Mouse (Mus musculus) kidney, embryonic 16.5 days (tissue): Measurements from ENCODE around the gene Coq9. TPM values are rescaled to one million over a fixed set of nuclear protein-coding genes. Genes with fewer than 3 reads are reported as not detected.

Experiments used
- ATAC-seq: fragments of 200-750 bp; cut with Nextera tagmentation; 2 replicates; pipeline ENCODE4 v1.8.0; 2017; ENCODE audit warnings: moderate TSS enrichment; ENCODE audit not compliant: low FRiP score, low TSS enrichment
- H3K27ac ChIP-seq: fragments of 300-500 bp; sonication (generic); 2 replicates; pipeline ENCODE4 v1.5.1; 2014; ENCODE audit warnings: low read length
- H3K27me3 ChIP-seq: fragments of 300-500 bp; sonication (generic); 2 replicates; pipeline ENCODE4 v1.6.1; 2014; ENCODE audit warnings: low read length, control low read depth, mixed read lengths; ENCODE audit not compliant: insufficient read depth
- H3K36me3 ChIP-seq: fragments of 300-500 bp; sonication (generic); 2 replicates; pipeline ENCODE4 v1.6.1; 2014; ENCODE audit warnings: low read length, control low read depth, mixed read lengths; ENCODE audit not compliant: insufficient read depth
- H3K4me1 ChIP-seq: fragments of 300-500 bp; sonication (generic); 2 replicates; pipeline ENCODE4 v1.6.1; 2014; ENCODE audit warnings: low read length, control low read depth, mixed read lengths; ENCODE audit not compliant: insufficient read depth
- H3K4me2 ChIP-seq: fragments of 300-500 bp; sonication (generic); replicated peaks from 2 replicates; pipeline ENCODE4 v1.6.1; 2014; ENCODE audit warnings: low read depth, low read length
- H3K4me3 ChIP-seq: fragments of 300-500 bp; sonication (generic); 2 replicates; pipeline ENCODE4 v1.5.1; 2014; ENCODE audit warnings: mild to moderate bottlenecking, low read length
- H3K9ac ChIP-seq: fragments of 300-500 bp; sonication (generic); replicated peaks from 2 replicates; pipeline ENCODE4 v1.6.1; 2014; ENCODE audit warnings: low read length
- H3K9me3 ChIP-seq: fragments of 300-500 bp; sonication (generic); 2 replicates; pipeline ENCODE4 v1.6.1; 2016; ENCODE audit warnings: low read length, control low read depth
- WGBS: fragments of 180-500 bp; shearing (Covaris S2); extraction: QIAGEN DNeasy Blood & Tissue Kit; methylation state at CpG from one replicate; pipeline ENCODE4 v1.1.7; 2014; 5-methylcytosine and 5-hydroxymethylcytosine counted together
- polyA plus RNA-seq: library from polyadenylated mRNA; unstranded; fragments of >200 nt; fragmentation: Nextera tagmentation; extraction: Ambion mirVana; gene quantifications from 2 replicates; pipeline ENCODE4 v1.2.1, GENCODE M21; 2015

Gene Coq9
- polyA plus RNA-seq, 1 experiment from 2014 or later, result 110 TPM

DNA sequence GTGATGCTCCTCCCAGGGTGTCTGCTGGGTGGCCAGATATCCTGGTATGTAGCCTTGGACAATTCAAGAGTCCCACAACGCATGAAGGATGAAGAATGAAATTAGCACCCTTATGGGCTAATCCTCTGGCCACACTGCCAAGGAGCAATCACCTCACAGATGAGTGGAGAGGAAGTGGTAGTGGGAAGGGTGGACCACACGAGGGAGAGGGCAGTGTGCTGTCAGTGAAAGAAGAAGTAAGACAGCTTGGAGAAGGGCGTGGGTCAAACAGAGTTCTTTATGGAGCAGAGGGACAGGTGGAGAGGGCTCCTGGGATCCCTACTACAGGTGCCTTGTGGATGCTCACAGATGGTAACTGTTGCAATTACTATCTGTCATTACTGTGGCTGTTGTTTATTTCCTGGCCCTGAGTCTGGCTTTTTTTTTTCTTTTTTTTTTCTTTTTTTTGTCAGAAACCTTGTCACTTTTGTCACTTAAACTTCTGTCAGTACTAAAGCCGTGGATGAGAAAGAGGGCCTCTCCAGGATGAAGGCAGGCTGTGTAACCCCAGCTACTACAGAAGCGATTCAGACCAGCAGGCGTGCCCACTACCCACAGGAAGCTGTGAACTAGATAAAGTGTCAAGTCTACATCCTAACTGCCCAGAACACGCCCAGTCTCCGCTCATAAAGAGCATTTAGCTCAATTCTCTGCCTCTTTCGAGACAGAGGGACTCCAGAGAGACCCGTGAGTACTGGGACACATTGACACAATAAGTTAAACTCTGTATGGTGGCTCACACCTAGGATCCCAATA, 33.4 kb upstream of the Coq9 start:
- no peak overlapping the region for H3K4me2 ChIP-seq
- H3K9me3 ChIP-seq, result no peaks in the 10 kb centered on the region
- no peaks in the 10 kb centered on the region for H3K27me3 ChIP-seq
- no peak overlapping the region for H3K4me3 ChIP-seq
- WGBS, result 47% methylated on average over 10 of the region's 10 CpGs
- H3K36me3 ChIP-seq, result no peaks in the 10 kb centered on the region
- no peak overlapping the region for H3K9ac ChIP-seq
- H3K27ac ChIP-seq, result no peak overlapping the region
- H3K4me1 ChIP-seq, result peaks cover 7% of the 10 kb centered on the region
- ATAC-seq, result no peak

DNA sequence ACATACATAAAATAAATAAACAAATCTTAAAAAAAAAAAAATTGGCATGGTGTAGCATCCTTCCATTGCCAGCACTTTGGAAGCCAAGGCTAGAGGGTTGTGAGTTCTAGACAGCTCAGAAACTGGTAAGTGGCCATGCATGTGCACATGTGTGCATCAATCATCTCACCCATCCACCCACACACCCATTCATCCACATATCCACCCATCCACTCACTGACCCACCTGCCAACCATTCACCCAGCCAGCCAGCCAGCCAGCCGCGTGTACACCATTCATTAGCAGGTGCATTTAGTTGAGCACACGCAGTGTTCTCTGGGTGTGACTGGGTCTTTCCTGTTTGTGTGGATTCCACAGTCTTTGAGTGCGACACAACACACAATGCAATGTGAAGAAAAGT, 32.3 kb upstream of the Coq9 start:
- Histone ChIP-seq H3K27ac (no peak overlapping the region), H3K4me1 (peaks cover 7% of the 10 kb centered on the region), H3K9ac (no peak overlapping the region), H3K9me3 (no peaks in the 10 kb centered on the region), H3K4me3 (no peak overlapping the region), H3K27me3 (no peaks in the 10 kb centered on the region), H3K36me3 (no peaks in the 10 kb centered on the region), H3K4me2 (no peak overlapping the region)
- ATAC-seq, result no peak
- 80% methylated on average over 4 of the region's 4 CpGs for WGBS

DNA sequence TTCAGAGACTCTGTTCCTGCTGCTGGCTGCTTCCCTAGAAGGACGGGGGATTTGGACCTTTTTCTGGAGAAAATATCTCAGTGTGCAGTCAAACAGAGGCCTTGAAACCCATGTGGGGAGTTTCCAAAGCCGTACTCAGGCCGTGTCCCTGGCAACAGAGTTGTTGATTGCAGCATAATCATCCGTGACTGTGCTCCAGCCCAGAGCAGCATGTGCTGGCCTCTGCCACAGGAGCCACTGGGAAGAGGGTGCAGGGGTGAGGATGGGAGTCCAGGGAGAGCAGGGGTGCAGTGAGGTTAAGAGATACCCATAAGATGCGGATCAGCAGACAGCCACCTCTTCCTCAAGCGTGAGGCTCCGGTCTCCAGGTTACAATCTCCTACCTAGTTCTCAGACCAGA, 30.6 kb upstream of the Coq9 start:
- no peak overlapping the region for H3K27ac ChIP-seq
- H3K4me2 ChIP-seq, result no peak overlapping the region
- no peak overlapping the region for H3K4me3 ChIP-seq
- H3K4me1 ChIP-seq, result no peaks in the 10 kb centered on the region
- H3K36me3 ChIP-seq, result no peaks in the 10 kb centered on the region
- no peaks in the 10 kb centered on the region for H3K9me3 ChIP-seq
- no peaks in the 10 kb centered on the region for H3K27me3 ChIP-seq
- ATAC-seq, result no peak
- no peak overlapping the region for H3K9ac ChIP-seq
- 39% methylated on average over 7 of the region's 7 CpGs for WGBS

DNA sequence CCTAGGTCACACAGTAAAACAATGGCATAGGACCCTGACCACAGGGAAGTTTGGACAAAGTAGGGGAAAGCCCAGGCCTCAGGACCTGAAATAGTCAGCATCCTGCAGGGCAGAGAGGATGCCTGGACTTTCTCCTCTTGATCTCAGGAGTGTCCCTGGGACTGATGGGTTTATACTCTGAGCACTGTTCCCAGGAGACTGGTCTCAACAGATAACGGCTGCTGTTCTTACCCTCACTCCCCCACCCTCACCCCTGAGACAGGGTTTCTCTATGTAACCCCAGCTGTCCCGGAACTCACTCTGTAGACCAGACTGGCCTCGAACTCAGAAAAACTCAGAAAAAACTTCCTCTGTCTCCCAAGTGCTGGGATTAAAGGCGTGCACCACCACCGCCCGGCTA, 29.7 kb upstream of the Coq9 start:
- ATAC-seq, result no peak
- WGBS, result 72% methylated on average over 6 of the region's 6 CpGs
- Histone ChIP-seq H3K36me3 (no peaks in the 10 kb centered on the region), H3K27me3 (no peaks in the 10 kb centered on the region), H3K9ac (no peak overlapping the region), H3K4me2 (no peak overlapping the region), H3K4me3 (no peak overlapping the region), H3K9me3 (no peaks in the 10 kb centered on the region), H3K4me1 (no peaks in the 10 kb centered on the region), H3K27ac (no peak overlapping the region)

DNA sequence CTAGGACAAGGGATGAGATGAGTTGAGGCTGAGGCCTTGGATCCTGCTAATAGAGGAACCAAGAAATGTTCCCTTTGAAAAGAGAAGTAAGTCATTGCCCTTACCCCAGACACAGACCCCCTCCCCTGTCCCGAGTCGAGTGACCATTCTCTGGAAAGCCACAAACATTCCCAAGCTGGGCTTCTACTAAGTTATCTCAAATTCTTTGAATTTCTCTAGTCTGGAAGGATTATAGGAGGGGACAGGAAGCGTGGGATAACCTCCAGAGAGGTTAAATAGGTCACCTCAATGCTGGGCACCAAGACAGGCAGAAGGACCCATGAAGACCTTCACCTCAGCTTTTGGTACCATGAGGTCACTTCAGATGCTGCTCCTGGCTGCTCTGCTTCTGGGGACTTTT, 28.0 kb upstream of the Coq9 start, which contains the start of gene Ccl17:
Gene Ccl17, plus strand, starts transcription at position 301 of the 400 bp plus-strand sequence.
- Histone ChIP-seq H3K4me1 (no peaks in the 10 kb centered on the region), H3K27ac (no peak within 1 kb of the TSS), H3K36me3 (no peaks in the 10 kb centered on the region), H3K9ac (no peak within 1 kb of the TSS), H3K4me3 (no peak within 1 kb of the TSS), H3K27me3 (no peaks in the 10 kb centered on the region), H3K9me3 (no peaks in the 10 kb centered on the region), H3K4me2 (no peak within 1 kb of the TSS)
- no peak for ATAC-seq
- 63% methylated on average over 3 of the region's 3 CpGs for WGBS

DNA sequence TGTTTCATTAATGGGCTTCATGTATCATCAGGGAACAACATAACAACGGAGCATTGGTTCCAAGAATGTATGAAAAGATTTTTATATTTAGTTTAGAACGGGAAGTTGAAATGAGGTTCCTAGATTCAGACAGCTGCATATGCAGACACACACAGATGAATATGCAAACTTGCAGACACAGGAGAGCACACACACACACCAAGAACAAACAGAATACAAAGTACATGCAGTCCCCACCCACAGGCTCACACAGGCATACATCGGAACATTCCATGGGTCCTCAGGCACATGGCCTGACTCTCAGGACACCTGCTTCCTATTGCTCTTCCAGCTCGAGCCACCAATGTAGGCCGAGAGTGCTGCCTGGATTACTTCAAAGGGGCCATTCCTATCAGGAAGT, 27.3 kb upstream of the Coq9 start:
- no peak overlapping the region for H3K27ac ChIP-seq
- no peaks in the 10 kb centered on the region for H3K9me3 ChIP-seq
- H3K36me3 ChIP-seq, result no peaks in the 10 kb centered on the region
- no peaks in the 10 kb centered on the region for H3K4me1 ChIP-seq
- H3K4me2 ChIP-seq, result no peak overlapping the region
- H3K9ac ChIP-seq, result no peak overlapping the region
- 79% methylated on average over 5 of the region's 5 CpGs for WGBS
- no peak for ATAC-seq
- no peaks in the 10 kb centered on the region for H3K27me3 ChIP-seq
- H3K4me3 ChIP-seq, result no peak overlapping the region

DNA sequence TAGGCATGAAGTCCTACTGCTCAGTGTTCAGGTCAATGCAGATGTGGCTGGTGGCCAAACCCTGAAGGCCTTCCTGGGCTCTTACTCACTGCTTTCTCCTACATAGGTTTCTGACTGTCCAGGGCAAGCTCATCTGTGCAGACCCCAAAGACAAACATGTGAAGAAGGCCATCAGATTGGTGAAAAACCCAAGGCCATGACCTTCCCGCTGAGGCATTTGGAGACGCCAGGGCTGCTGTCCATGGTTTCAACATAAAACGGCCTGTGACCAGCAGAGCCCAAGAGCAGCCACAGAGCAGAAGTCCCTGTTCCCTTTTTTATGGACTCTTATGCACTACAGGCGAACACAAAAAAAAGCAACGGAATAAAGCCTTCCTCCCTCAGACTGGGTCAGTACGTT, 26.5 kb upstream of the Coq9 start:
- H3K4me2 ChIP-seq, result no peak overlapping the region
- no peak for ATAC-seq

DNA sequence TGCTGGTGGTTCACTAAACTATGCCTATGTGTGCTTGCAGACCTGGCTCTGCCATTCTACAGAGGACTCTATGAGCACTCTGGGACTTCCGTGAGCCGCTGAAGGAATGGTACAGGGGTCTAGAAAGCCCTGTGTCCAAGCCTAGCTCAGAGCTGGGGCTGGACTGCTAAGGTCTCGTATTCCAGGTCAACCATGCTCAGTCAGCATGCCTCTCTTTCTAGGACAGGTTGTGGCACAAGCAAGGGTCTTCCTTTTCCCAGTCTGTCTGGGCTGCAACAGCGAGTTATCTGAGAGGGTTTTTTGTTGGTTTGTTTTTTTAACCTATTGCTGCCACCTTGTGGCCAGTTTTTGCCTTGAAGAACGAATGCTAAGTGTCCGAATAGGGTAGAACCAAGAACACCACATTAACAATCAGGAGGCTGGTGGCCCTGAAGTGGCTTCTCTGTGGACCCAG, 25.4 kb upstream of the Coq9 start:
- peak; percentile 53; the same call in 1 of the 2 replicates for ATAC-seq
- WGBS, result 34% methylated on average over 6 of the region's 6 CpGs

More for the DNA sequence above, 26.5 kb upstream of the Coq9 start:
- WGBS, result 59% methylated on average over 6 of the region's 6 CpGs
- Histone ChIP-seq H3K4me3 (no peak overlapping the region), H3K27me3 (no peaks in the 10 kb centered on the region), H3K27ac (no peak overlapping the region), H3K9ac (no peak overlapping the region), H3K4me1 (no peaks in the 10 kb centered on the region), H3K9me3 (no peaks in the 10 kb centered on the region), H3K36me3 (no peaks in the 10 kb centered on the region)

DNA sequence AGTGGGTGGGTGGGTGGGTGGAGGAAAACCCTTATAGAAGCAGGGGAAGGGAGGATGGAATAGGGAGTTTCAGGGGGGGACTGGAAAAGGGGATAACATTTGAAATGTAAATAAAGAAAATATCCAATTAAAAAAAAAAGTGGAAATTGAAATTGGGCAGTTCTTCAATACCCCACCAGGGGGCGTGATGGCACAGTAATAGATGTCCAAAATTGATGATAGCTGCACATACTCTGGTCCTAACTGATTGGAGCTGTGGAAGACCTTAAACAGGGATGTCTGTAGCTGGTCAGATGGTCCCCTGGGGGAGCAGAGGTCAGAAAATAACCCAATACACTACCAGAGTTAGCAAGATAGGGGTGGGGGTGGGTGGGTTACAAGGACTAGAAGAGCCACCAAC, 23.6 kb upstream of the Coq9 start:
- ATAC-seq, result no peak
- Histone ChIP-seq H3K4me3 (no peak overlapping the region), H3K4me1 (no peaks in the 10 kb centered on the region), H3K27me3 (no peaks in the 10 kb centered on the region), H3K9ac (no peak overlapping the region), H3K36me3 (no peaks in the 10 kb centered on the region), H3K9me3 (no peaks in the 10 kb centered on the region), H3K4me2 (no peak overlapping the region), H3K27ac (no peak overlapping the region)
- 0% methylated on average over 1 of the region's 1 CpGs for WGBS

More for the DNA sequence above, 25.4 kb upstream of the Coq9 start:
- Histone ChIP-seq H3K4me2 (no peak overlapping the region), H3K9ac (0 out of 2 replicates have a peak overlapping the region, but pooled peaks have one; percentile 38), H3K4me1 (no peaks in the 10 kb centered on the region), H3K9me3 (no peaks in the 10 kb centered on the region), H3K36me3 (no peaks in the 10 kb centered on the region), H3K27me3 (no peaks in the 10 kb centered on the region), H3K4me3 (no peak overlapping the region), H3K27ac (no peak overlapping the region)

DNA sequence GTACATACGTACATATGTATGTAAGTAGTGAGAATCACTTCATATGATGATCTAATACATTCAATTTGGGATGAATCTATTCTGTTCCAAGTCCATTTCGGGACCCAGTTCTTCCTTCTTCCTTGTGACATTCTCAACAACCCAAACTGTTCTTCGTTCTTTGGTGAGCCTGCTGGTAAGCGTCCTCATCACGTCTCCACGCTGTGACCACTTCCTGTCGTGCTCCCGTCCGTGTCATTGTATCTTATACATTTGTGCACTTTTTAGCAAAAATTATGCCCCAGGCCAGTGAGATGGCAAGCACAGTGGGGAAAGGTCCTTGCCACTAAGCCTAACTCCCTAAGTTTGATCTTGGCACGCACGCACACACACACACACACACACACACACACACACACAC, 20.2 kb upstream of the Coq9 start:
- Histone ChIP-seq H3K4me3 (no peak overlapping the region), H3K9me3 (no peaks in the 10 kb centered on the region), H3K27me3 (no peaks in the 10 kb centered on the region), H3K4me1 (peaks cover 1% of the 10 kb centered on the region; the same call in 1 of the 2 replicates), H3K9ac (no peak overlapping the region), H3K4me2 (no peak overlapping the region), H3K27ac (no peak overlapping the region), H3K36me3 (no peaks in the 10 kb centered on the region)
- 86% methylated on average over 11 of the region's 11 CpGs for WGBS
- ATAC-seq, result no peak
